Mouse (Mus musculus): Measurements from ENCODE around the gene Cx3cl1.

DNA sequence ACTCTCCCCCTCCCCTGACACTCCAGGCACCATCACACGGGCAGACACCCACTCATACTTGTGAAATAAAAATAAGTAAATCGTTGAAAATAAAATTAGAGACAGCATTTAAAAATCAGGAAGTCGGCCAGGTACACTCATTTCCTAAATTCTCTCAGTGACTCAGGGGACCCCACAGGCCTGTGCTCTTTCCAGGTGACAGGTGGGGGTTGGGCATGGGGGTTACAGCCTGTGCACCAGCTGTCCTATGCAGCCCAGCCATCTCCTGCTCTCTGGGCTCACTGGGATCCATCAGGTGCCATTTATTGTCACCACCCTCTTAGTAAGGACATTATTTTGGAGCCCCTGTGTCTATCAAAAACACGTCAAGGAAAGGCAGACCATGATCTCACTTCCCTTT is 12.1 kb downstream of the Cx3cl1 start:
- TF ChIP-seq POLR2A (IDR thresholded peaks at IDR 0.05; ENCODE audit: control insufficient read depth, extremely low read depth, insufficient read depth, low read length, poor library complexity) (no peak), CTCF (IDR thresholded peaks at IDR 0.05; ENCODE audit: borderline replicate concordance, control insufficient read depth, extremely low read depth, insufficient read depth, low read length, poor library complexity) (no peak)
